Mouse (Mus musculus): ENCODE results near the gene Tbc1d2. TPM values are rescaled to one million over a fixed set of nuclear protein-coding genes. Genes with fewer than 3 reads are reported as not detected.
"Not testable (repeated sequence)": the region's sequence is repeated elsewhere in the genome, so short reads cannot be mapped to it uniquely, and the experiment has no call there.

The Tbc1d2 gene
- polyA plus RNA-seq, 1 experiment from 2014 or later, result 7.4 TPM

GRCm38 (mm10) chr4:46582024-46582423 lies 68.0 kb downstream of the Tbc1d2 start:
- H3K27me3 ChIP-seq (replicated peaks; ENCODE audit: control insufficient read depth, insufficient read depth, low read length); H3K36me3 ChIP-seq (ENCODE audit: control insufficient read depth, insufficient read depth, low read length); H3K9me3 ChIP-seq (ENCODE audit: control insufficient read depth, low read length); H3K27ac ChIP-seq (ENCODE audit: low read length); ATAC-seq; H3K4me3 ChIP-seq (ENCODE audit: low read length); H3K4me2 ChIP-seq (ENCODE audit: low read depth, low read length); H3K9ac ChIP-seq (ENCODE audit: low read depth, low read length): not testable (repeated sequence)
- WGBS, result 91% methylated on average over 9 of the region's 9 CpGs
- peaks cover 11% of the 10 kb centered on the region; the same call in 1 of the 2 replicates for H3K4me1 ChIP-seq (ENCODE audit: control insufficient read depth, insufficient read depth, low read length)

- H3K9me3 ChIP-seq (ENCODE audit: control insufficient read depth, low read length); H3K36me3 ChIP-seq (ENCODE audit: control insufficient read depth, insufficient read depth, low read length): not testable (repeated sequence)
Measured at GRCm38 (mm10) chr4:46581577-46581976, 68.4 kb downstream of the Tbc1d2 start.

DNA sequence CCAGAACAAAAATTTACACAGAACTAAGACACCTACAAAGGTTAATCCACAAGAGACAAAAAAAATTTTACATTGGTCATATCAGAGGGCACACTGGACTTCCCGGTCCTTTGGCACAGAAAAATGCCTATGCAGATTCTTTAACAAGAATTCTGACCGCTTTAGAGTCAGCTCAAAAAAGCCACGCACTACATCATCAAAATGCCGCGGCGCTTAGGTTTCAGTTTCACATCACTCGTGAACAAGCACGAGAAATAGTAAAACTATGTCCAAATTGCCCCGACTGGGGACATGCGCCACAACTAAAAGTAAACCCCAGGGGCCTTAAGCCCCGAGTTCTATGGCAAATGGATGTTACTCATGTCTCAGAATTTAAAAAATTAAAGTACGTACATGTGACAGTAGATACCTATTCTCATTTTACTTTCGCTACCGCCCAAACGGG lies 69.2 kb downstream of the Tbc1d2 start:
- H3K4me1 ChIP-seq (ENCODE audit: control insufficient read depth, insufficient read depth, low read length); H3K36me3 ChIP-seq (ENCODE audit: control insufficient read depth, insufficient read depth, low read length); H3K4me2 ChIP-seq (ENCODE audit: low read depth, low read length); H3K9ac ChIP-seq (ENCODE audit: low read depth, low read length); ATAC-seq; H3K27me3 ChIP-seq (replicated peaks; ENCODE audit: control insufficient read depth, insufficient read depth, low read length); H3K27ac ChIP-seq (ENCODE audit: low read length); H3K4me3 ChIP-seq (ENCODE audit: low read length); H3K9me3 ChIP-seq (ENCODE audit: control insufficient read depth, low read length): not testable (repeated sequence)
- WGBS, result 91% methylated on average over 15 of the region's 15 CpGs

More at GRCm38 (mm10) chr4:46581577-46581976, 68.4 kb downstream of the Tbc1d2 start:
- H3K27me3 ChIP-seq (replicated peaks; ENCODE audit: control insufficient read depth, insufficient read depth, low read length); H3K27ac ChIP-seq (ENCODE audit: low read length); ATAC-seq; H3K4me1 ChIP-seq (ENCODE audit: control insufficient read depth, insufficient read depth, low read length); H3K4me3 ChIP-seq (ENCODE audit: low read length); H3K4me2 ChIP-seq (ENCODE audit: low read depth, low read length); H3K9ac ChIP-seq (ENCODE audit: low read depth, low read length): not testable (repeated sequence)
- 96% methylated on average over 22 of the region's 22 CpGs for WGBS

GRCm38 (mm10) chr4:46578796-46579346 lies 71.1 kb downstream of the Tbc1d2 start:
- 68% methylated on average over 8 of the region's 8 CpGs for WGBS
- H3K4me1 ChIP-seq (ENCODE audit: control insufficient read depth, insufficient read depth, low read length), result peaks cover 11% of the 10 kb centered on the region
- H3K9me3 ChIP-seq (ENCODE audit: control insufficient read depth, low read length); H3K4me2 ChIP-seq (ENCODE audit: low read depth, low read length); H3K9ac ChIP-seq (ENCODE audit: low read depth, low read length); H3K36me3 ChIP-seq (ENCODE audit: control insufficient read depth, insufficient read depth, low read length); H3K27me3 ChIP-seq (replicated peaks; ENCODE audit: control insufficient read depth, insufficient read depth, low read length); H3K4me3 ChIP-seq (ENCODE audit: low read length): not testable (repeated sequence)
- ATAC-seq, result peak; percentile 86
- H3K27ac ChIP-seq (ENCODE audit: low read length), result peak overlapping the region; percentile 29

DNA sequence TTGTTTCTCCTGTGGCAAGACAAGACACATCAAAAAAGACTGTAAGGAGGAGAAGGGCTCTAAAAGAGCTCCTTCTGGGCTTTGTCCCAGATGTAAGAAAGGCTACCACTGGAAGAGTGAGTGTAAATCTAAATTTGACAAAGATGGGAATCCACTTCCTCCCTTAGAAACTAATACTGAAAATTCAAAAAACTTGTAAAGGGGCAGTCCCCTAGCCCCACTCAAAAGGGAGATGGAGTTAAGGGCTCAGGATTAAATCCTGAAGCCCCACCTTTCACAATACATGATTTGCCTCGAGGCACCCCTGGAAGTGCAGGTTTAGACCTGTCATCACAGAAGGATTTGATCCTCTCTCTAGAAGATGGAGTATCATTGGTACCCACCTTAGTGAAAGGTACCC lies 71.8 kb downstream of the Tbc1d2 start:
- no peaks in the 10 kb centered on the region for H3K27me3 ChIP-seq (replicated peaks; ENCODE audit: control insufficient read depth, insufficient read depth, low read length)
- no peaks in the 10 kb centered on the region; the same call in 1 of the 2 replicates for H3K36me3 ChIP-seq (ENCODE audit: control insufficient read depth, insufficient read depth, low read length)
- ATAC-seq, result no peak
- no peak overlapping the region for H3K4me3 ChIP-seq (ENCODE audit: low read length)
- peak overlapping the region; percentile 29; the same call in 1 of the 2 replicates for H3K27ac ChIP-seq (ENCODE audit: low read length)
- no peaks in the 10 kb centered on the region; the same call in 1 of the 2 replicates for H3K9me3 ChIP-seq (ENCODE audit: control insufficient read depth, low read length)
- WGBS, result 66% methylated on average over 1 of the region's 1 CpGs
- H3K4me1 ChIP-seq (ENCODE audit: control insufficient read depth, insufficient read depth, low read length), result peaks cover 17% of the 10 kb centered on the region
- no peak overlapping the region for H3K4me2 ChIP-seq (ENCODE audit: low read depth, low read length)
- no peak overlapping the region for H3K9ac ChIP-seq (ENCODE audit: low read depth, low read length)

GRCm38 (mm10) chr4:46575509-46576284 lies 74.3 kb downstream of the Tbc1d2 start:
- peaks cover 20% of the 10 kb centered on the region for H3K4me1 ChIP-seq (ENCODE audit: control insufficient read depth, insufficient read depth, low read length)
- H3K9ac ChIP-seq (ENCODE audit: low read depth, low read length); H3K27me3 ChIP-seq (replicated peaks; ENCODE audit: control insufficient read depth, insufficient read depth, low read length); H3K9me3 ChIP-seq (ENCODE audit: control insufficient read depth, low read length); H3K27ac ChIP-seq (ENCODE audit: low read length); H3K4me2 ChIP-seq (ENCODE audit: low read depth, low read length); H3K36me3 ChIP-seq (ENCODE audit: control insufficient read depth, insufficient read depth, low read length); ATAC-seq; H3K4me3 ChIP-seq (ENCODE audit: low read length): not testable (repeated sequence)
- WGBS, result 81% methylated on average over 6 of the region's 10 CpGs

DNA sequence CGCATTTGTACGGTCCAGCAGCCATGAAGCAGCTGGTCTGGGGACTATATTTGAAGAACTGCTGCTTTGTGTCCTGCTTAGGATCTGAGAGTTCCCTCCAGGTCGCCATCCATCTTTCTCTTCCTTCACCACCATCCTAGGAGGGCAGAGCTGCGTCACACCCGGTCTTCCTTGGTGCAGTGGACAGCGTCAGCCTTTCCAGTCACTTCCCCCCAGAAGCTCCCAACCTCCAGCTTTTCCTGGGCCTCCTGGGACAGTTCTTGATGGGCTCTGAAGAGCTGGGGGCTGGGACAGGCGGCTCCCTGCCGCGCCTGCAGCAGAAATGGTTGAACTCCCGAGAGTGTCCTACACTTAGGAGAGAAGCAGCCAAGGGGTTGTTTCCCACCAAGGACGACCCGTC lies 75.2 kb downstream of the Tbc1d2 start:
- Histone ChIP-seq H3K36me3 (ENCODE audit: control insufficient read depth, insufficient read depth, low read length) (no peaks in the 10 kb centered on the region; the same call in 1 of the 2 replicates), H3K4me2 (ENCODE audit: low read depth, low read length) (no peak overlapping the region), H3K9me3 (ENCODE audit: control insufficient read depth, low read length) (no peaks in the 10 kb centered on the region; the same call in 1 of the 2 replicates), H3K27me3 (replicated peaks; ENCODE audit: control insufficient read depth, insufficient read depth, low read length) (no peaks in the 10 kb centered on the region), H3K27ac (ENCODE audit: low read length) (peak overlapping the region; percentile 66; the same call in 1 of the 2 replicates), H3K4me1 (ENCODE audit: control insufficient read depth, insufficient read depth, low read length) (peaks cover 22% of the 10 kb centered on the region), H3K9ac (ENCODE audit: low read depth, low read length) (no peak overlapping the region), H3K4me3 (ENCODE audit: low read length) (no peak overlapping the region)
- 58% methylated on average over 10 of the region's 12 CpGs for WGBS
- ATAC-seq, result peak; percentile 10; the same call in 1 of the 2 replicates

- Histone ChIP-seq H3K27ac (ENCODE audit: low read length) (peak overlapping the region; percentile 66; the same call in 1 of the 2 replicates), H3K27me3 (replicated peaks; ENCODE audit: control insufficient read depth, insufficient read depth, low read length) (no peaks in the 10 kb centered on the region), H3K4me3 (ENCODE audit: low read length) (no peak overlapping the region), H3K9ac (ENCODE audit: low read depth, low read length) (peak overlapping the region; percentile 5; the same call in 1 of the 2 replicates), H3K4me2 (ENCODE audit: low read depth, low read length) (no peak overlapping the region), H3K9me3 (ENCODE audit: control insufficient read depth, low read length) (no peaks in the 10 kb centered on the region; the same call in 1 of the 2 replicates), H3K4me1 (ENCODE audit: control insufficient read depth, insufficient read depth, low read length) (peaks cover 24% of the 10 kb centered on the region), H3K36me3 (ENCODE audit: control insufficient read depth, insufficient read depth, low read length) (no peaks in the 10 kb centered on the region; the same call in 1 of the 2 replicates)
- WGBS, result 34% methylated on average over 9 of the region's 9 CpGs
- peak; percentile 52 for ATAC-seq
Measured at GRCm38 (mm10) chr4:46574024-46574753, 75.8 kb downstream of the Tbc1d2 start.

DNA sequence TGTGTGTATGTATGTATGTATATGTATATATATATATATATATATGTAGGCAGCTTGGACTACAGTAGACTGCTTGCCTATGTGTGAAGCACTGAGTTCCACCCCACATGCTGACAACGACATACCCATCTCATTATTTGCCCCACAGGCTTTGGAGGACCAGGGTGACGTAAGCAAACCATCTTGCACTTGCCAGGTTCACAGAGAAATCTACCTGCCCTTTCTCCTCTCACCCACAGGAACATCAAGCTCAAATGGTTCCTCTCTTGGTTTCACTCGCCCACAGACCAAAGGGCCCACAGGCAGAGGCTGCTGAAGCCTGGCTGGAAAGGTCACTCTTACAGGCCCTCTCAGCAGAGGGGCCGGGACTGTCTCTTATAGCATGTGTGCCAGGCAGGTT lies 77.4 kb downstream of the Tbc1d2 start:
- H3K9ac ChIP-seq (ENCODE audit: low read depth, low read length), result no peak overlapping the region
- no peak overlapping the region; the same call in 1 of the 2 replicates for H3K27ac ChIP-seq (ENCODE audit: low read length)
- H3K27me3 ChIP-seq (replicated peaks; ENCODE audit: control insufficient read depth, insufficient read depth, low read length), result no peaks in the 10 kb centered on the region
- peaks cover 24% of the 10 kb centered on the region for H3K4me1 ChIP-seq (ENCODE audit: control insufficient read depth, insufficient read depth, low read length)
- no peak overlapping the region for H3K4me2 ChIP-seq (ENCODE audit: low read depth, low read length)
- WGBS, result 82% methylated on average over 4 of the region's 4 CpGs
- no peaks in the 10 kb centered on the region for H3K36me3 ChIP-seq (ENCODE audit: control insufficient read depth, insufficient read depth, low read length)
- H3K9me3 ChIP-seq (ENCODE audit: control insufficient read depth, low read length), result no peaks in the 10 kb centered on the region
- ATAC-seq, result 0 out of 2 replicates have a peak, but pooled peaks have one; percentile 12
- no peak overlapping the region for H3K4me3 ChIP-seq (ENCODE audit: low read length)
